Mouse (Mus musculus) MEL (cell line): ENCODE results near the gene Fto.

Experiments
- CHD1 ChIP-seq: IDR thresholded peaks from 2 replicates; pipeline ENCODE4 v1.6.1; 2012; ENCODE audit warnings: low read depth, mild to moderate bottlenecking, inconsistent platforms, low read length, improper control_type of control experiment
- CTCF ChIP-seq, 3 experiments: IDR thresholded peaks in 2 of 3; conservative IDR thresholded peaks in 1 of 3; 2 replicates each; pipeline ENCODE4 v1.5.1; 2011 to 2012; ENCODE audit warnings: low read length in 3 of 3, low read depth in 2 of 3, mild to moderate bottlenecking in 2 of 3, improper control_type of control experiment in 1 of 3, inconsistent platforms in 1 of 3, mixed read lengths in 1 of 3, moderate library complexity in 1 of 3; ENCODE audit not compliant: control insufficient read depth in 1 of 3, insufficient read depth in 1 of 3, poor library complexity in 1 of 3, severe bottlenecking in 1 of 3
- EP300 ChIP-seq, 2 experiments: IDR thresholded peaks; 2 replicates each; pipeline ENCODE4 v1.6.1; 2011; ENCODE audit warnings: improper control_type of control experiment in 2 of 2, low read length in 2 of 2, low read depth in 1 of 2, mild to moderate bottlenecking in 1 of 2
- ETS1 ChIP-seq: IDR thresholded peaks from 2 replicates; pipeline ENCODE4 v1.6.1; 2012; ENCODE audit warnings: low read depth, mild to moderate bottlenecking, inconsistent platforms, low read length, improper control_type of control experiment, moderate library complexity
- GABPA ChIP-seq: IDR thresholded peaks from 2 replicates; pipeline ENCODE4 v1.6.1; 2012; ENCODE audit warnings: low read depth, mild to moderate bottlenecking, inconsistent platforms, low read length, improper control_type of control experiment, moderate library complexity
- GATA1 ChIP-seq: IDR thresholded peaks from 2 replicates; pipeline ENCODE4 v1.6.1; 2011; ENCODE audit warnings: low read depth, low read length, improper control_type of control experiment
- HCFC1 ChIP-seq: IDR thresholded peaks from 2 replicates; pipeline ENCODE4 v1.6.1; 2012; ENCODE audit warnings: low read depth, mild to moderate bottlenecking, inconsistent platforms, low read length, improper control_type of control experiment, moderate library complexity
- POLR2A ChIP-seq, 2 experiments: IDR thresholded peaks; 2 replicates each; pipeline ENCODE4 v1.6.1; 2011 to 2012; ENCODE audit warnings: low read length in 2 of 2, mild to moderate bottlenecking in 2 of 2, control low read depth in 1 of 2, improper control_type of control experiment in 1 of 2, low read depth in 1 of 2, moderate library complexity in 1 of 2; ENCODE audit not compliant: control insufficient read depth in 1 of 2, insufficient read depth in 1 of 2, poor library complexity in 1 of 2
- RAD21 ChIP-seq: IDR thresholded peaks from 2 replicates; pipeline ENCODE4 v1.6.1; 2011; ENCODE audit warnings: mild to moderate bottlenecking, low read depth, low read length, improper control_type of control experiment
- SIN3A ChIP-seq: IDR thresholded peaks from 2 replicates; pipeline ENCODE4 v1.6.1; 2012; ENCODE audit warnings: low read length, improper control_type of control experiment, inconsistent platforms
- TAL1 ChIP-seq: IDR thresholded peaks from 2 replicates; pipeline ENCODE4 v1.6.1; 2012; ENCODE audit warnings: mild to moderate bottlenecking, inconsistent platforms, low read length, moderate library complexity, mixed read lengths
- TBP ChIP-seq: IDR thresholded peaks from 2 replicates; pipeline ENCODE4 v1.8.0; 2011; ENCODE audit warnings: low read depth, low read length, improper control_type of control experiment
- USF2 ChIP-seq, 2 experiments: IDR thresholded peaks; 2 replicates each; pipeline ENCODE4 v1.6.1; 2011 to 2012; ENCODE audit warnings: improper control_type of control experiment in 2 of 2, low read length in 2 of 2, borderline replicate concordance in 1 of 2, inconsistent platforms in 1 of 2, low read depth in 1 of 2, mild to moderate bottlenecking in 1 of 2; ENCODE audit not compliant: insufficient read depth in 1 of 2
- ZKSCAN1 ChIP-seq: IDR thresholded peaks from 2 replicates; pipeline ENCODE4 v1.6.1; 2012; ENCODE audit warnings: low read depth, mild to moderate bottlenecking, inconsistent platforms, low read length, improper control_type of control experiment, moderate library complexity

- TF ChIP-seq RAD21 (no peak), SIN3A (no peak), CTCF (IDR thresholded peaks at IDR 0.05 in 2 of 3, conservative IDR thresholded peaks at IDR 0.05 in 1 of 3; ENCODE audit: control insufficient read depth in 1 of 3, insufficient read depth in 1 of 3, low read depth in 2 of 3, low read length in 3 of 3, poor library complexity in 1 of 3, severe bottlenecking in 1 of 3) (no peak), USF2 (IDR thresholded peaks at IDR 0.05; ENCODE audit: borderline replicate concordance in 1 of 2, insufficient read depth in 1 of 2, low read depth in 1 of 2, low read length in 2 of 2) (no peak), GATA1 (no peak), GABPA (no peak), CHD1 (no peak), TBP (no peak), ZKSCAN1 (no peak), TAL1 (no peak), HCFC1 (no peak), EP300 (IDR thresholded peaks at IDR 0.05; ENCODE audit: low read depth in 1 of 2, low read length in 2 of 2) (no peak), ETS1 (no peak), POLR2A (IDR thresholded peaks at IDR 0.05; ENCODE audit: control insufficient read depth in 1 of 2, insufficient read depth in 1 of 2, low read depth in 1 of 2, low read length in 2 of 2, poor library complexity in 1 of 2) (no peak)
These were observed 14.3 kb downstream of the Fto start for GRCm38 (mm10) chr8:91327471-91328205.
